Mouse (Mus musculus) T-helper 1 cell (primary cell): ENCODE data around the gene Cfp.

ENCODE experiments used
- in situ Hi-C: fragments of 300-600 bp; cut with MboI, MseI; formaldehyde crosslinking; loops from one replicate; pipeline ENCODE4 v1.15.1; 2025; ENCODE audit warnings: high pct_unique_total_duplicates

Cfp gene

GRCm38 (mm10) chrX:20931364-20931763 is at the start of gene Cfp:
TSS of gene Cfp (minus strand) at chrX:20931555.
- in situ Hi-C loops, result no loop called here

GRCm38 (mm10) chrX:20980901-20981300 is 49.5 kb upstream of the Cfp start:
- in situ Hi-C loops, result no loop called here

DNA sequence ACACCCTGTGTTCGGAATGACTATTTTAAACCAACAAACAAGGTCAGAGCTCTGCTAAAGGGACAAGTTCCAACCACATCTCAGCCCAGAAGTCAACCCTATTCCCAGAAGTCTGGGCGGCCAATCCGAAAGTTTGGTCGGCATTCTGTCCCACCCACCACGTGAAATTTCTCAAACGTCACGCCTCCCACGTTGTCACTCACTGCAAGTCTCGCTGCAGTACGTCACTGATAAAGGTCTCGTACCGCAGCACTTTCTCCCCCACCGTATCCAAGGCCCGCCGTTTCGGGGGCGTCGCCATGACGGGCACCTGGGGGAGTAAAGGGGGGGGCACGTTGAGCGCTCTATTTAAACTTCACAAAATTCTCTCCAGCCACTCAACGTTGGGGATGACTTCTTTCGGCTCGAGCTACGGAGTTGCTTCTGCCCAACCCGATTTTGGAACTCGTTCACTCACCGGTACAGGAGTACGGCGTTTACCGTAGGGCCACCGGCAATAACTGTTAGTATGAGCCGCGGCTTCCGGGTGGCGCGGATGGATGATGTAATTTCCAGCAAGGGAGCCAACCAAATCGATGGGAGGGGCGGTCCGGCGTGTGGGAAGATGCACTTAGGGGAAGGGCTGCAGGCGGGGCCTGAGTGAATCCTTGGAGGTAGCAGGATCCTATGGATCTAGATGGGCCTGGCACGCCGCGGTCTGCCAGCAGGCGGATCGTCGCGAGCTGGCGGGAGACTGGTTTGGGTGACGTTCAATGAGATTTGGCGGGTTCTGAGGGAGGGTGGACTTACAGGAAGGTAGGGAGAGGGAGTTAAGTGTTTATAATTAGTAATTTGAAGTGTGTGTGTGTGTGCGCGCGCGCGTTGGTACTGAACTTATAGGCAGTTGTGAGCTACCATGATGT is 30.4 kb upstream of the Cfp start, which contains the start of gene Uxt:
Gene Uxt (minus strand): TSS at position 541 of the 902 bp plus-strand sequence.
- in situ Hi-C loops, result no loop called here

DNA sequence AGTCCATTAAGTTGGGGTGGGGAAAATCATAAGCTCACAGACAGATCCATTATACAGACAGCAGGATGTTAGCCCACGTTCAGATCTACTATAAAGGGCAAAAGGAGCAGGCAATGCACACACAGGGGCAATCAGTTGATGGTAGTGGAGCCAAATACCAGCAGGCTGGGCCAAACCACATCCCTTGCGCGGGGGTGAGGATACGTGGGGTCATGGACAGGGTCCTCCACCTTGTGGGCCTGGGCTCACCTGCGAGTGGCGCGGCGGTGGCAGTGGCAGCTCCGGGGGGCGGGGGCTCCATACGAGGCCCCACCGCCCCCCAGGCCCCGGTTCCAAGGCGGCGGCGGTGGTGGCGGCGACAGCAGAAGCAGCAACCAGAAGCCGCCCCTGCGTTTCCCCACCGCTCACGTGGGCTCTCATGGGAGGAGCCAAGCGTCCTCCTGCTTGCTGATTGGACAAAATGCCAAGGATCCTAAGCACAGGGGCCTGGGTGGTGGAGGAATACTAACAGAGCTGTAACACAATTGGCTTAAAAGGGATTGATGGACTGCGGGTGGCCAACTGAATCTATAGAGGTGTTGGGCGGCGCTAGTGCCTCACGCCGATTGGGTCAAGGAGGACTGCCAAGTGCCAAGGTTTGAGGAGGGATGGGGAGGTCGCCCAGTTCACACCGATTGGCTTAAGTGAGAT is 19.0 kb upstream of the Cfp start, which contains the start of gene Elk1:
Gene Elk1 (minus strand): TSS at position 418 of the 690 bp plus-strand sequence.
- in situ Hi-C loops, result no loop called here

DNA sequence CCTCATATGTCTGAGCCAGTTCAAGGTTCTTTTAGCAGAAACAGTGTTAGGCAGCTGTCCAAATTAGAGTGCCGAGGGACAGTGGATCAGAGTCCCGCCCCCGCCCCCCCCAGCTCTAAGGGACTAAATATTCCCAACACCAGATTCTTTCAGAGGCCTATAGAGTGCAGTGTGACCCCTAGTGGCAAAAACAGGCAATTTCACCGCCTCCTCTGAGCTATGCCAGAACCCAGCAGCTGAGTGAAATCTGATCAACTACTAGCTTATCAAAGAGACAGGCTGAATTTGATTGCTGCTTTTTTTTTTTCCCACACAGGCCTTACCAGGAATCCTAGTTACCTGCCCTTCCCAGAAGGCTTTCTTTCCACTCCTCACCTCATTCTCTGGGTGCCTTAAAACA is 14.7 kb upstream of the Cfp start:
- in situ Hi-C loops, result no loop called here

- in situ Hi-C loops, result no loop called here
Measured at GRCm38 (mm10) chrX:20931963-20932362, 608 bp upstream of the Cfp start.

- in situ Hi-C loops, result no loop called here
Measured at GRCm38 (mm10) chrX:20929859-20930258, 1.5 kb downstream of the Cfp start.

DNA sequence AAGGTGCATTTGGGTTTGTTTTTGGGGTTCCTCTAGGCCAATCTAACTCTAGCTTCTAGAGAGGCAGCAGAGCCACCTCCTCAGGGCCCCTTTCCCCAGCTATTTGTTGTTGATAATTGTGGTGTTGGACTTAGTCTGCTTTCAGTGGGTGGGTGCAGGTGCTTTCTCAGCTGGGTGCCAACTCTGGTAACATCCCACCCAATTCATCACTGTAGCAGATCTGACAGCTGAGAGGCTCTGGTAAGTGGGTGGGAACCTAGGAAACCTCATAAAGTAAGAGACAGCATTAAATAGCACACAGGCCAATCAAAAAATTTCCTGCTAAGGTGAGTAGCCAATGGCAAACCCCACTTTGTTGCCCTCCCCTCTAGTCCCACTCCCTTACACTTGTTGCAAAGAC is 6.4 kb downstream of the Cfp start:
- in situ Hi-C loops, result no loop called here

GRCm38 (mm10) chrX:20923506-20923905 is 7.8 kb downstream of the Cfp start:
- in situ Hi-C loops, result no loop called here

DNA sequence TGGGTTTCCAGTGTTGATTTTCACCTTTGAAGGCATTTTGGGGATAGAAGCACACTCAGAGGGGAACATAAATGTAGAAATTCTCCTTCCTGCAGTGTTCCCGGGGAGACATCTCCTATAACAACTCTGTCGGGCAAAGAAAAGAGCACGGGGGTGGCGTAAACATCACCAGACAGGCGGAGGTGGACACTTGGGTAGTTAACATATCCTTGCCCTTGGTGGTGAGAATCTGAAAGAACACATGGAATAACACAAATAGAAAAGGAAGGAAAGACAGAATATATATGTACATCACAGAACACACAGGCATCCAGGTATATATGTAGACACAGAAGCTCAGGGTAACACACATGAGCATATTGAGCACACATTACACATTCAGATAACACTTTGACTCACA is 10.0 kb downstream of the Cfp start:
- in situ Hi-C loops, result no loop called here

DNA sequence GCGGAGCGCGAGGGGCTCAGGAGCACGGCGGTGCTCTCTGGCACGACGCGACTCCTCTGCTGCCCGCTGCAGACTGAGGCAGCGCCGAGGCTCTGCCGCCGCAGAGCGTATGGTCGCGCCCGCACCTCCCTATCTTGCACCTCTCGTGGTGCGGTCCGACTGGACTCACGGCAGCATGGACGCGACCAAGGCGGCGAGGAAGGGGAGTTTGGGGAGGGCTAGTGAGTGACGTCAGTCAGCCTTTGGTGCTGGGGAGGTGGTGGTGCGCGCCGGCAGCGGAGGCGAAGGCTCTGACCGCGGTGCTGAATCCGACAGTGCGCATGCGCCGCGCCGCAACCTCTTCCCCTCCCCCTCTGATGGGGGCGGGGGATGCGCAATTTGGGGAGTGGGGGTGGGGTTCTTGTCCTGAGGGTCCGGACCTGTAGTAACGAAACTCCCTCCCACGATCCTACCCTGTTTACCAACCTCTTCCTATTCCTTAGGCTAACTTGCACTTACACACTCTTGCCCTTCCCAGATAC is 10.5 kb downstream of the Cfp start, which contains the start of gene Syn1:
Gene Syn1 (minus strand): TSS at position 161 of the 521 bp plus-strand sequence.
- in situ Hi-C loops, result no loop called here

GRCm38 (mm10) chrX:20920249-20920843 is 11.0 kb downstream of the Cfp start:
- in situ Hi-C loops, result no loop called here

GRCm38 (mm10) chrX:20915075-20915474 is 16.3 kb downstream of the Cfp start:
- in situ Hi-C loops, result no loop called here

- in situ Hi-C loops, result no loop called here
Measured at GRCm38 (mm10) chrX:20913726-20914125, 17.6 kb downstream of the Cfp start.

GRCm38 (mm10) chrX:20910074-20910473 is 21.3 kb downstream of the Cfp start:
- in situ Hi-C loops, result no loop called here
